Mouse (Mus musculus): ENCODE measurements around the gene Fcmr. TPM values are rescaled to one million over a fixed set of nuclear protein-coding genes. Genes with fewer than 3 reads are reported as not detected.

Fcmr gene
- polyA plus RNA-seq (2015; fragmentation: Nextera tagmentation; extraction: Ambion mirVana) = not detected in 2 replicates

GRCm38 (mm10) chr1:130865541-130866221 lies at the start of gene Fcmr:
Fcmr (plus strand) TSS chr1:130865669.
- Histone ChIP-seq H3K4me1 (replicated peaks; ENCODE audit: control insufficient read depth, insufficient read depth, low read length) (no peaks in the 10 kb centered on the region), H3K4me3 (replicated peaks; ENCODE audit: low read length) (no peak within 1 kb of the TSS), H3K27me3 (replicated peaks; ENCODE audit: control insufficient read depth, insufficient read depth, low read length) (no peaks in the 10 kb centered on the region), H3K9ac (replicated peaks; ENCODE audit: low read depth, low read length) (no peak within 1 kb of the TSS), H3K9me3 (ENCODE audit: control insufficient read depth, low read length) (no peaks in the 10 kb centered on the region), H3K27ac (ENCODE audit: low read length) (no peak within 1 kb of the TSS), H3K4me2 (ENCODE audit: low read length) (no peak within 1 kb of the TSS), H3K36me3 (ENCODE audit: control insufficient read depth, insufficient read depth) (no peaks in the 10 kb centered on the region)
- 80% methylated on average over 7 of the region's 7 CpGs for WGBS
- no peak for ATAC-seq

GRCm38 (mm10) chr1:130819737-130820136 lies 45.7 kb upstream of the Fcmr start:
- ATAC-seq = no peak
- Histone ChIP-seq H3K4me3 (replicated peaks; ENCODE audit: low read length) (no peak overlapping the region), H3K4me1 (replicated peaks; ENCODE audit: control insufficient read depth, insufficient read depth, low read length) (no peaks in the 10 kb centered on the region), H3K9me3 (ENCODE audit: control insufficient read depth, low read length) (no peaks in the 10 kb centered on the region), H3K36me3 (ENCODE audit: control insufficient read depth, insufficient read depth) (no peaks in the 10 kb centered on the region), H3K27me3 (replicated peaks; ENCODE audit: control insufficient read depth, insufficient read depth, low read length) (no peaks in the 10 kb centered on the region), H3K4me2 (ENCODE audit: low read length) (no peak overlapping the region), H3K9ac (replicated peaks; ENCODE audit: low read depth, low read length) (no peak overlapping the region), H3K27ac (ENCODE audit: low read length) (no peak overlapping the region)
- 73% methylated on average over 1 of the region's 1 CpGs for WGBS

GRCm38 (mm10) chr1:130820316-130821148 lies 44.9 kb upstream of the Fcmr start:
- no peak for ATAC-seq
- Histone ChIP-seq H3K9ac (replicated peaks; ENCODE audit: low read depth, low read length) (no peak overlapping the region), H3K36me3 (ENCODE audit: control insufficient read depth, insufficient read depth) (no peaks in the 10 kb centered on the region), H3K4me3 (replicated peaks; ENCODE audit: low read length) (no peak overlapping the region), H3K4me1 (replicated peaks; ENCODE audit: control insufficient read depth, insufficient read depth, low read length) (no peaks in the 10 kb centered on the region), H3K4me2 (ENCODE audit: low read length) (no peak overlapping the region), H3K9me3 (ENCODE audit: control insufficient read depth, low read length) (no peaks in the 10 kb centered on the region), H3K27me3 (replicated peaks; ENCODE audit: control insufficient read depth, insufficient read depth, low read length) (no peaks in the 10 kb centered on the region), H3K27ac (ENCODE audit: low read length) (no peak overlapping the region)
- WGBS = 90% methylated on average over 7 of the region's 7 CpGs

GRCm38 (mm10) chr1:130821149-130821471 lies 44.4 kb upstream of the Fcmr start:
- H3K4me3 ChIP-seq (replicated peaks; ENCODE audit: low read length) = no peak overlapping the region
- H3K27me3 ChIP-seq (replicated peaks; ENCODE audit: control insufficient read depth, insufficient read depth, low read length) = no peaks in the 10 kb centered on the region
- no peaks in the 10 kb centered on the region for H3K9me3 ChIP-seq (ENCODE audit: control insufficient read depth, low read length)
- ATAC-seq = no peak
- H3K4me1 ChIP-seq (replicated peaks; ENCODE audit: control insufficient read depth, insufficient read depth, low read length) = no peaks in the 10 kb centered on the region
- H3K36me3 ChIP-seq (ENCODE audit: control insufficient read depth, insufficient read depth) = no peaks in the 10 kb centered on the region
- no peak overlapping the region for H3K27ac ChIP-seq (ENCODE audit: low read length)
- no peak overlapping the region for H3K9ac ChIP-seq (replicated peaks; ENCODE audit: low read depth, low read length)
- H3K4me2 ChIP-seq (ENCODE audit: low read length) = no peak overlapping the region
- WGBS = 87% methylated on average over 2 of the region's 2 CpGs

GRCm38 (mm10) chr1:130821911-130822625 lies 43.4 kb upstream of the Fcmr start:
- no peak overlapping the region for H3K27ac ChIP-seq (ENCODE audit: low read length)
- 90% methylated on average over 9 of the region's 9 CpGs for WGBS
- H3K9ac ChIP-seq (replicated peaks; ENCODE audit: low read depth, low read length) = no peak overlapping the region
- H3K27me3 ChIP-seq (replicated peaks; ENCODE audit: control insufficient read depth, insufficient read depth, low read length) = no peaks in the 10 kb centered on the region
- no peaks in the 10 kb centered on the region for H3K9me3 ChIP-seq (ENCODE audit: control insufficient read depth, low read length)
- no peak overlapping the region for H3K4me3 ChIP-seq (replicated peaks; ENCODE audit: low read length)
- H3K36me3 ChIP-seq (ENCODE audit: control insufficient read depth, insufficient read depth) = no peaks in the 10 kb centered on the region
- no peak overlapping the region for H3K4me2 ChIP-seq (ENCODE audit: low read length)
- ATAC-seq = no peak
- no peaks in the 10 kb centered on the region for H3K4me1 ChIP-seq (replicated peaks; ENCODE audit: control insufficient read depth, insufficient read depth, low read length)

- ATAC-seq = no peak
- Histone ChIP-seq H3K9ac (replicated peaks; ENCODE audit: low read depth, low read length) (no peak within 1 kb of the TSS), H3K27ac (ENCODE audit: low read length) (no peak within 1 kb of the TSS), H3K36me3 (ENCODE audit: control insufficient read depth, insufficient read depth) (no peaks in the 10 kb centered on the region), H3K9me3 (ENCODE audit: control insufficient read depth, low read length) (no peaks in the 10 kb centered on the region), H3K4me3 (replicated peaks; ENCODE audit: low read length) (no peak within 1 kb of the TSS), H3K4me2 (ENCODE audit: low read length) (no peak within 1 kb of the TSS), H3K4me1 (replicated peaks; ENCODE audit: control insufficient read depth, insufficient read depth, low read length) (no peaks in the 10 kb centered on the region), H3K27me3 (replicated peaks; ENCODE audit: control insufficient read depth, insufficient read depth, low read length) (no peaks in the 10 kb centered on the region)
- 87% methylated on average over 5 of the region's 5 CpGs for WGBS
These were observed 39.0 kb upstream of the Fcmr start, which contains the start of gene Pigr for GRCm38 (mm10) chr1:130826448-130826847. Pigr (plus strand) TSS chr1:130826684.

- no peaks in the 10 kb centered on the region for H3K4me1 ChIP-seq (replicated peaks; ENCODE audit: control insufficient read depth, insufficient read depth, low read length)
- H3K4me3 ChIP-seq (replicated peaks; ENCODE audit: low read length) = no peak overlapping the region
- no peak overlapping the region for H3K4me2 ChIP-seq (ENCODE audit: low read length)
- H3K9me3 ChIP-seq (ENCODE audit: control insufficient read depth, low read length) = no peaks in the 10 kb centered on the region
- no peaks in the 10 kb centered on the region for H3K27me3 ChIP-seq (replicated peaks; ENCODE audit: control insufficient read depth, insufficient read depth, low read length)
- 73% methylated on average over 4 of the region's 4 CpGs for WGBS
- no peak overlapping the region for H3K9ac ChIP-seq (replicated peaks; ENCODE audit: low read depth, low read length)
- H3K36me3 ChIP-seq (ENCODE audit: control insufficient read depth, insufficient read depth) = no peaks in the 10 kb centered on the region
- no peak for ATAC-seq
- H3K27ac ChIP-seq (ENCODE audit: low read length) = no peak overlapping the region
These were observed 36.8 kb upstream of the Fcmr start for GRCm38 (mm10) chr1:130828656-130829055.

- Histone ChIP-seq H3K4me2 (ENCODE audit: low read length) (no peak overlapping the region), H3K27ac (ENCODE audit: low read length) (no peak overlapping the region), H3K9ac (replicated peaks; ENCODE audit: low read depth, low read length) (no peak overlapping the region), H3K4me3 (replicated peaks; ENCODE audit: low read length) (no peak overlapping the region), H3K27me3 (replicated peaks; ENCODE audit: control insufficient read depth, insufficient read depth, low read length) (no peaks in the 10 kb centered on the region), H3K9me3 (ENCODE audit: control insufficient read depth, low read length) (no peaks in the 10 kb centered on the region), H3K36me3 (ENCODE audit: control insufficient read depth, insufficient read depth) (no peaks in the 10 kb centered on the region), H3K4me1 (replicated peaks; ENCODE audit: control insufficient read depth, insufficient read depth, low read length) (no peaks in the 10 kb centered on the region)
- no peak for ATAC-seq
- 78% methylated on average over 8 of the region's 8 CpGs for WGBS
These were observed 35.3 kb upstream of the Fcmr start for GRCm38 (mm10) chr1:130829906-130830830.

Data from forebrain, embryonic 16.5 days (tissue).